Mouse (Mus musculus): ENCODE data around the gene Fahd2a. TPM values are rescaled to one million over a fixed set of nuclear protein-coding genes. Genes with fewer than 3 reads are reported as not detected.

Fahd2a gene
- total and polyA plus RNA-seq, 2 experiments from 2014 or later = 43.3 to 58.0 TPM

GRCm38 (mm10) chr2:127479763-127480162 lies 35.4 kb upstream of the Fahd2a start:
- 62% methylated on average over 10 of the region's 10 CpGs for WGBS
- peaks cover 56% of the 10 kb centered on the region for H3K27me3 ChIP-seq (ENCODE audit: control insufficient read depth, insufficient read depth, low read length)

GRCm38 (mm10) chr2:127479210-127479609 lies 34.8 kb upstream of the Fahd2a start:
- no peak overlapping the region for H3K4me2 ChIP-seq (ENCODE audit: low read depth, low read length)
- no peaks in the 10 kb centered on the region for H3K36me3 ChIP-seq (replicated peaks; ENCODE audit: control insufficient read depth, insufficient read depth, low read length)
- no peak for TF ChIP-seq EP300 (IDR thresholded peaks at IDR 0.05; ENCODE audit: low read depth)
- TF ChIP-seq CTCF (IDR thresholded peaks at IDR 0.05; ENCODE audit: low read depth) = no peak
- peaks cover 4% of the 10 kb centered on the region for H3K4me1 ChIP-seq (ENCODE audit: control insufficient read depth, insufficient read depth)
- H3K27ac ChIP-seq (ENCODE audit: low read depth) = no peak overlapping the region
- no peak overlapping the region for H3K4me3 ChIP-seq (ENCODE audit: low read depth, low read length)
- H3K9ac ChIP-seq (replicated peaks; ENCODE audit: low read depth, low read length) = no peak overlapping the region
- DNase-seq (ENCODE audit: low spot score) (no peak), ATAC-seq (ENCODE audit: insufficient read depth, low read depth) (no peak)
- H3K27me3 ChIP-seq (ENCODE audit: control insufficient read depth, insufficient read depth, low read length) = peaks cover 53% of the 10 kb centered on the region
- H3K9me3 ChIP-seq (replicated peaks; ENCODE audit: control insufficient read depth, low read length) = no peaks in the 10 kb centered on the region
- WGBS = 63% methylated on average over 4 of the region's 4 CpGs

More at GRCm38 (mm10) chr2:127479763-127480162, 35.4 kb upstream of the Fahd2a start:
- Histone ChIP-seq H3K9me3 (replicated peaks; ENCODE audit: control insufficient read depth, low read length) (no peaks in the 10 kb centered on the region), H3K4me1 (ENCODE audit: control insufficient read depth, insufficient read depth) (peaks cover 10% of the 10 kb centered on the region), H3K27ac (ENCODE audit: low read depth) (no peak overlapping the region), H3K9ac (replicated peaks; ENCODE audit: low read depth, low read length) (no peak overlapping the region), H3K4me2 (ENCODE audit: low read depth, low read length) (no peak overlapping the region), H3K36me3 (replicated peaks; ENCODE audit: control insufficient read depth, insufficient read depth, low read length) (no peaks in the 10 kb centered on the region), H3K4me3 (ENCODE audit: low read depth, low read length) (no peak overlapping the region)
- DNase-seq (ENCODE audit: low spot score) (no peak), ATAC-seq (ENCODE audit: insufficient read depth, low read depth) (no peak)
- TF ChIP-seq EP300 (IDR thresholded peaks at IDR 0.05; ENCODE audit: low read depth) = no peak
- no peak for TF ChIP-seq CTCF (IDR thresholded peaks at IDR 0.05; ENCODE audit: low read depth)

- ATAC-seq (ENCODE audit: insufficient read depth, low read depth) (no peak), DNase-seq (ENCODE audit: low spot score) (no peak)
- H3K4me2 ChIP-seq (ENCODE audit: low read depth, low read length) = no peak overlapping the region
These were observed 27.9 kb upstream of the Fahd2a start for GRCm38 (mm10) chr2:127472279-127472678.

DNA sequence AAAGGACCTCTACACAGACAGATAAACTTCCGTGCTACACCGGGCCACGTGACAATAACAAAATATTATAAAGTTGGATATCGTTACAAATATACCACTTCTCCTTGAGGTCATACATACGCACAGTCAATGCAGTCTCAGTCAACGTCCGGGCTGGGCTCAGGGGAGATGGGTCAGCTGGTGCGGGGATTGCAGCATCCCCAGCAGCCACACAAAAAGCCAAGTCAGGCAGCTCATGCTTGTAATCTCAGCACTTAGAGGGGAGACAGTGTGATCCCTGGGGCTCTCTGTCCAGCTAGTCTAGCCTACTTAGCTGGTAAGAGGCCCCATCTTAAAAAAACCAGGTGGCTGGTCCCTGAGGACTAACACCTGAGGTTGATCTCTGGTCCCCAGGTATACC lies 26.9 kb upstream of the Fahd2a start:
- no peak overlapping the region for H3K4me3 ChIP-seq (ENCODE audit: low read depth, low read length)
- H3K36me3 ChIP-seq (replicated peaks; ENCODE audit: control insufficient read depth, insufficient read depth, low read length) = no peaks in the 10 kb centered on the region
- H3K27ac ChIP-seq (ENCODE audit: low read depth) = no peak overlapping the region
- DNase-seq (ENCODE audit: low spot score) (no peak), ATAC-seq (ENCODE audit: insufficient read depth, low read depth) (no peak)
- no peak overlapping the region for H3K9ac ChIP-seq (replicated peaks; ENCODE audit: low read depth, low read length)
- no peak overlapping the region for H3K4me2 ChIP-seq (ENCODE audit: low read depth, low read length)
- H3K27me3 ChIP-seq (ENCODE audit: control insufficient read depth, insufficient read depth, low read length) = no peaks in the 10 kb centered on the region
- WGBS = 78% methylated on average over 8 of the region's 8 CpGs
- TF ChIP-seq EP300 (IDR thresholded peaks at IDR 0.05; ENCODE audit: low read depth) (no peak), CTCF (IDR thresholded peaks at IDR 0.05; ENCODE audit: low read depth) (no peak)
- H3K4me1 ChIP-seq (ENCODE audit: control insufficient read depth, insufficient read depth) = no peaks in the 10 kb centered on the region
- no peaks in the 10 kb centered on the region for H3K9me3 ChIP-seq (replicated peaks; ENCODE audit: control insufficient read depth, low read length)

More at GRCm38 (mm10) chr2:127472279-127472678, 27.9 kb upstream of the Fahd2a start:
- 60% methylated on average over 3 of the region's 3 CpGs for WGBS
- no peak overlapping the region for H3K4me3 ChIP-seq (ENCODE audit: low read depth, low read length)
- no peak overlapping the region for H3K9ac ChIP-seq (replicated peaks; ENCODE audit: low read depth, low read length)
- no peaks in the 10 kb centered on the region for H3K36me3 ChIP-seq (replicated peaks; ENCODE audit: control insufficient read depth, insufficient read depth, low read length)
- no peaks in the 10 kb centered on the region for H3K27me3 ChIP-seq (ENCODE audit: control insufficient read depth, insufficient read depth, low read length)
- no peaks in the 10 kb centered on the region for H3K4me1 ChIP-seq (ENCODE audit: control insufficient read depth, insufficient read depth)
- no peak for TF ChIP-seq EP300 (IDR thresholded peaks at IDR 0.05; ENCODE audit: low read depth)
- TF ChIP-seq CTCF (IDR thresholded peaks at IDR 0.05; ENCODE audit: low read depth) = no peak
- no peak overlapping the region for H3K27ac ChIP-seq (ENCODE audit: low read depth)
- no peaks in the 10 kb centered on the region for H3K9me3 ChIP-seq (replicated peaks; ENCODE audit: control insufficient read depth, low read length)

DNA sequence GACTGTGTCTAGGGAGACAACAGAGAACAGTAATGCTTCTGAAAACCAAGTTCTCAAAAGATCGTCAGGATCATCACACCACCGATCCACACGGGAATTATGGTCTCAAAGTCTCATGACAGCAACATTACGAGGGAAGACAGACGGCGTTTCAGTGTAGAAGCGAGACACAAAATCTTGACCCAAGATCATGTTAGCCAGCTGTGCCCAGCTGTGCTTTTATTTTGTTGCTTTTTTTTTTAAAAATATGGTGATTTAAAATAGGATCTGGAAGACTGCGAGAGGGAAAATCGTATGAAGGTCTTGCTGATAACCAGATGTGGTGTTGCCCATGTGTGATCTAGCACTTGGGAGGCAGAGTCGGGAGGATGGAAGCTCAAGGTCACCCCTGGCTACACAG lies 26.3 kb upstream of the Fahd2a start:
- Histone ChIP-seq H3K27me3 (ENCODE audit: control insufficient read depth, insufficient read depth, low read length) (no peaks in the 10 kb centered on the region), H3K4me1 (ENCODE audit: control insufficient read depth, insufficient read depth) (no peaks in the 10 kb centered on the region), H3K36me3 (replicated peaks; ENCODE audit: control insufficient read depth, insufficient read depth, low read length) (no peaks in the 10 kb centered on the region), H3K4me3 (ENCODE audit: low read depth, low read length) (no peak overlapping the region), H3K27ac (ENCODE audit: low read depth) (no peak overlapping the region), H3K9me3 (replicated peaks; ENCODE audit: control insufficient read depth, low read length) (no peaks in the 10 kb centered on the region), H3K4me2 (ENCODE audit: low read depth, low read length) (no peak overlapping the region), H3K9ac (replicated peaks; ENCODE audit: low read depth, low read length) (no peak overlapping the region)
- WGBS = 84% methylated on average over 10 of the region's 10 CpGs
- DNase-seq (ENCODE audit: low spot score) = no peak
- TF ChIP-seq EP300 (IDR thresholded peaks at IDR 0.05; ENCODE audit: low read depth) (no peak), CTCF (IDR thresholded peaks at IDR 0.05; ENCODE audit: low read depth) (no peak)
- ATAC-seq (ENCODE audit: insufficient read depth, low read depth) = no peak

GRCm38 (mm10) chr2:127470183-127470582 lies 25.8 kb upstream of the Fahd2a start:
- H3K9ac ChIP-seq (replicated peaks; ENCODE audit: low read depth, low read length) = no peak overlapping the region
- no peaks in the 10 kb centered on the region for H3K9me3 ChIP-seq (replicated peaks; ENCODE audit: control insufficient read depth, low read length)
- WGBS = 84% methylated on average over 5 of the region's 5 CpGs
- H3K36me3 ChIP-seq (replicated peaks; ENCODE audit: control insufficient read depth, insufficient read depth, low read length) = no peaks in the 10 kb centered on the region
- no peaks in the 10 kb centered on the region for H3K4me1 ChIP-seq (ENCODE audit: control insufficient read depth, insufficient read depth)
- H3K4me2 ChIP-seq (ENCODE audit: low read depth, low read length) = no peak overlapping the region
- DNase-seq (ENCODE audit: low spot score) (no peak), ATAC-seq (ENCODE audit: insufficient read depth, low read depth) (no peak)
- no peaks in the 10 kb centered on the region for H3K27me3 ChIP-seq (ENCODE audit: control insufficient read depth, insufficient read depth, low read length)
- no peak overlapping the region for H3K4me3 ChIP-seq (ENCODE audit: low read depth, low read length)
- no peak overlapping the region for H3K27ac ChIP-seq (ENCODE audit: low read depth)
- TF ChIP-seq CTCF (IDR thresholded peaks at IDR 0.05; ENCODE audit: low read depth) = no peak
- no peak for TF ChIP-seq EP300 (IDR thresholded peaks at IDR 0.05; ENCODE audit: low read depth)

All from heart, postnatal 0 days (tissue).